Mouse (Mus musculus): ENCODE results near the gene Cyb561d2. TPM values are rescaled to one million over a fixed set of nuclear protein-coding genes. Genes with fewer than 3 reads are reported as not detected.

The Cyb561d2 gene
- polyA plus RNA-seq, 1 experiment, result 33.1 TPM

GRCm38 (mm10) chr9:107571534-107572326, 29.7 kb upstream of the Cyb561d2 start:
- WGBS, result 91% methylated on average over 22 of the region's 22 CpGs
- no peak overlapping the region for H3K4me3 ChIP-seq (ENCODE audit: extremely low read depth, insufficient read depth, insufficient read length)
- peaks cover 9% of the 10 kb centered on the region; the same call in 1 of the 2 replicates for H3K4me1 ChIP-seq (ENCODE audit: control insufficient read depth, insufficient read depth, insufficient read length)
- DNase-seq (ENCODE audit: low read depth in 1 of 2, low spot score in 2 of 2), result no peak
- no peak for TF ChIP-seq POLR2A (IDR thresholded peaks at IDR 0.05; ENCODE audit: low read depth, low read length)
- no peak for TF ChIP-seq CTCF (IDR thresholded peaks at IDR 0.05; ENCODE audit: extremely low read depth, insufficient read depth, insufficient read length, insufficient replicate concordance)
- no peaks in the 10 kb centered on the region; the same call in 1 of the 2 replicates for H3K36me3 ChIP-seq (ENCODE audit: control insufficient read depth, insufficient read depth, low read length)
- no peaks in the 10 kb centered on the region for H3K27me3 ChIP-seq (ENCODE audit: control insufficient read depth, insufficient read depth, low read length)
- H3K27ac ChIP-seq (ENCODE audit: insufficient read depth, low read length), result no peak overlapping the region

GRCm38 (mm10) chr9:107570845-107571244, 28.9 kb upstream of the Cyb561d2 start:
- no peak overlapping the region for H3K27ac ChIP-seq (ENCODE audit: insufficient read depth, low read length)
- H3K27me3 ChIP-seq (ENCODE audit: control insufficient read depth, insufficient read depth, low read length), result no peaks in the 10 kb centered on the region
- DNase-seq (ENCODE audit: low read depth in 1 of 2, low spot score in 2 of 2), result no peak
- TF ChIP-seq CTCF (IDR thresholded peaks at IDR 0.05; ENCODE audit: extremely low read depth, insufficient read depth, insufficient read length, insufficient replicate concordance) (no peak), POLR2A (IDR thresholded peaks at IDR 0.05; ENCODE audit: low read depth, low read length) (no peak)
- H3K36me3 ChIP-seq (ENCODE audit: control insufficient read depth, insufficient read depth, low read length), result no peaks in the 10 kb centered on the region; the same call in 1 of the 2 replicates
- H3K4me3 ChIP-seq (ENCODE audit: extremely low read depth, insufficient read depth, insufficient read length), result no peak overlapping the region
- H3K4me1 ChIP-seq (ENCODE audit: control insufficient read depth, insufficient read depth, insufficient read length), result peaks cover 9% of the 10 kb centered on the region; the same call in 1 of the 2 replicates
- WGBS, result 85% methylated on average over 21 of the region's 21 CpGs

- Histone ChIP-seq H3K27me3 (ENCODE audit: control insufficient read depth, insufficient read depth, low read length) (no peaks in the 10 kb centered on the region), H3K27ac (ENCODE audit: insufficient read depth, low read length) (no peak overlapping the region), H3K4me1 (ENCODE audit: control insufficient read depth, insufficient read depth, insufficient read length) (peaks cover 9% of the 10 kb centered on the region; the same call in 1 of the 2 replicates), H3K36me3 (ENCODE audit: control insufficient read depth, insufficient read depth, low read length) (no peaks in the 10 kb centered on the region; the same call in 1 of the 2 replicates), H3K4me3 (ENCODE audit: extremely low read depth, insufficient read depth, insufficient read length) (no peak overlapping the region; the same call in 1 of the 2 replicates)
- 79% methylated on average over 13 of the region's 13 CpGs for WGBS
- TF ChIP-seq CTCF (IDR thresholded peaks at IDR 0.05; ENCODE audit: extremely low read depth, insufficient read depth, insufficient read length, insufficient replicate concordance), result no peak
- no peak for TF ChIP-seq POLR2A (IDR thresholded peaks at IDR 0.05; ENCODE audit: low read depth, low read length)
- no peak for DNase-seq (ENCODE audit: low read depth in 1 of 2, low spot score in 2 of 2)
Observed at GRCm38 (mm10) chr9:107570016-107570415, 28.0 kb upstream of the Cyb561d2 start.

GRCm38 (mm10) chr9:107569270-107569669, 27.3 kb upstream of the Cyb561d2 start:
- Histone ChIP-seq H3K27ac (ENCODE audit: insufficient read depth, low read length) (peak overlapping the region; percentile 43; the same call in 1 of the 2 replicates), H3K36me3 (ENCODE audit: control insufficient read depth, insufficient read depth, low read length) (no peaks in the 10 kb centered on the region; the same call in 1 of the 2 replicates), H3K27me3 (ENCODE audit: control insufficient read depth, insufficient read depth, low read length) (no peaks in the 10 kb centered on the region), H3K4me1 (ENCODE audit: control insufficient read depth, insufficient read depth, insufficient read length) (peaks cover 9% of the 10 kb centered on the region; the same call in 1 of the 2 replicates), H3K4me3 (ENCODE audit: extremely low read depth, insufficient read depth, insufficient read length) (peak overlapping the region; percentile 88)
- DNase-seq (ENCODE audit: low read depth in 1 of 2, low spot score in 2 of 2), result no peak
- 0% methylated on average over 23 of the region's 23 CpGs for WGBS
- TF ChIP-seq POLR2A (IDR thresholded peaks at IDR 0.05; ENCODE audit: low read depth, low read length) (no peak), CTCF (IDR thresholded peaks at IDR 0.05; ENCODE audit: extremely low read depth, insufficient read depth, insufficient read length, insufficient replicate concordance) (no peak)

- Histone ChIP-seq H3K4me3 (ENCODE audit: extremely low read depth, insufficient read depth, insufficient read length) (peak overlapping the region; percentile 88), H3K27me3 (ENCODE audit: control insufficient read depth, insufficient read depth, low read length) (no peaks in the 10 kb centered on the region), H3K36me3 (ENCODE audit: control insufficient read depth, insufficient read depth, low read length) (no peaks in the 10 kb centered on the region; the same call in 1 of the 2 replicates), H3K27ac (ENCODE audit: insufficient read depth, low read length) (peak overlapping the region; percentile 62), H3K4me1 (ENCODE audit: control insufficient read depth, insufficient read depth, insufficient read length) (peaks cover 15% of the 10 kb centered on the region; the same call in 1 of the 2 replicates)
- DNase-seq (ENCODE audit: low read depth in 1 of 2, low spot score in 2 of 2), result peak; percentile 79 to 80
- 2% methylated on average over 41 of the region's 41 CpGs for WGBS
- no peak for TF ChIP-seq CTCF (IDR thresholded peaks at IDR 0.05; ENCODE audit: extremely low read depth, insufficient read depth, insufficient read length, insufficient replicate concordance)
- no peak; the same call in 1 of the 2 replicates for TF ChIP-seq POLR2A (IDR thresholded peaks at IDR 0.05; ENCODE audit: low read depth, low read length)
Observed at GRCm38 (mm10) chr9:107568331-107569261, 26.6 kb upstream of the Cyb561d2 start.

GRCm38 (mm10) chr9:107567702-107568319, 25.8 kb upstream of the Cyb561d2 start, which contains the start of gene Hyal2:
Hyal2 (plus strand) TSS chr9:107567945.
- WGBS, result 74% methylated on average over 18 of the region's 18 CpGs
- TF ChIP-seq POLR2A (IDR thresholded peaks at IDR 0.05; ENCODE audit: low read depth, low read length), result no peak
- TF ChIP-seq CTCF (IDR thresholded peaks at IDR 0.05; ENCODE audit: extremely low read depth, insufficient read depth, insufficient read length, insufficient replicate concordance), result no peak
- no peak for DNase-seq (ENCODE audit: low read depth in 1 of 2, low spot score in 2 of 2)
- Histone ChIP-seq H3K27me3 (ENCODE audit: control insufficient read depth, insufficient read depth, low read length) (no peaks in the 10 kb centered on the region), H3K36me3 (ENCODE audit: control insufficient read depth, insufficient read depth, low read length) (no peaks in the 10 kb centered on the region; the same call in 1 of the 2 replicates), H3K4me1 (ENCODE audit: control insufficient read depth, insufficient read depth, insufficient read length) (peaks cover 17% of the 10 kb centered on the region; the same call in 1 of the 2 replicates), H3K4me3 (ENCODE audit: extremely low read depth, insufficient read depth, insufficient read length) (peak within 1 kb of the TSS; percentile 88), H3K27ac (ENCODE audit: insufficient read depth, low read length) (peak within 1 kb of the TSS; percentile 62)

Measured in spleen, adult 2 months (tissue).